Mouse (Mus musculus): ENCODE data around the gene Ptpn1.

The Ptpn1 gene

GRCm38 (mm10) chr2:167978271-167978670, 46.4 kb downstream of the Ptpn1 start:
- no peak for DNase-seq

- DNase-seq: no peak
Measured at GRCm38 (mm10) chr2:167980391-167980790, 48.5 kb downstream of the Ptpn1 start.

GRCm38 (mm10) chr2:167982646-167983045, 50.8 kb downstream of the Ptpn1 start:
- peak; percentile 42 for DNase-seq

- DNase-seq: no peak
Measured at GRCm38 (mm10) chr2:167984371-167984770, 52.5 kb downstream of the Ptpn1 start.

- DNase-seq: peak; percentile 36
Measured at GRCm38 (mm10) chr2:167984946-167985345, 53.1 kb downstream of the Ptpn1 start.

GRCm38 (mm10) chr2:167986762-167987161, 54.9 kb downstream of the Ptpn1 start:
- peak; percentile 61 for DNase-seq

GRCm38 (mm10) chr2:167987640-167988039, 55.8 kb downstream of the Ptpn1 start:
- DNase-seq: no peak

GRCm38 (mm10) chr2:167989310-167989709, 57.5 kb downstream of the Ptpn1 start:
- peak; percentile 63 for DNase-seq

- no peak for DNase-seq
Measured at GRCm38 (mm10) chr2:167993260-167993659, 61.4 kb downstream of the Ptpn1 start.

GRCm38 (mm10) chr2:167995870-167996635, 64.2 kb downstream of the Ptpn1 start:
- no peak for DNase-seq

GRCm38 (mm10) chr2:167996672-167997215, 64.9 kb downstream of the Ptpn1 start:
- no peak for DNase-seq

GRCm38 (mm10) chr2:167997562-167997961, 65.7 kb downstream of the Ptpn1 start:
- no peak for DNase-seq

GRCm38 (mm10) chr2:167999145-167999743, 67.4 kb downstream of the Ptpn1 start:
- no peak for DNase-seq

- no peak for DNase-seq
Measured at GRCm38 (mm10) chr2:168002188-168002587, 70.3 kb downstream of the Ptpn1 start.

GRCm38 (mm10) chr2:168002884-168003283, 71.0 kb downstream of the Ptpn1 start:
- no peak for DNase-seq

- DNase-seq: peak; percentile 67
Measured at GRCm38 (mm10) chr2:168003431-168003830, 71.6 kb downstream of the Ptpn1 start.

GRCm38 (mm10) chr2:168004369-168004768, 72.5 kb downstream of the Ptpn1 start:
- DNase-seq: no peak

- DNase-seq: peak; percentile 62
Measured at GRCm38 (mm10) chr2:168005005-168005404, 73.1 kb downstream of the Ptpn1 start.

GRCm38 (mm10) chr2:168005616-168006015, 73.8 kb downstream of the Ptpn1 start:
- peak; percentile 57 for DNase-seq

- DNase-seq: peak; percentile 57
Measured at GRCm38 (mm10) chr2:168006489-168006888, 74.6 kb downstream of the Ptpn1 start.

- DNase-seq: no peak
Measured at GRCm38 (mm10) chr2:168008132-168008531, 76.3 kb downstream of the Ptpn1 start.

GRCm38 (mm10) chr2:168009936-168010668, 78.2 kb downstream of the Ptpn1 start, which contains the start of gene Ripor3:
Ripor3 (minus strand) TSS chr2:168010618.
- peak; percentile 82 for DNase-seq

- no peak for DNase-seq
Measured at GRCm38 (mm10) chr2:168010893-168011292, 79.0 kb downstream of the Ptpn1 start.
